21 mouse cellular contexts compared by ENCODE assay signal in genomic region chr7:37774463-37774970, GRCm38 (mm10). TPM values are rescaled to one million over a fixed set of nuclear protein-coding genes. Genes with fewer than 3 reads are reported as not detected.
DNase-seq lines count a peak whose midpoint lies in the region; ATAC-seq and TF ChIP-seq lines count a peak whose summit lies in the region.
"Had no signal": no experiment of that assay in that cellular context is flagged by ENCODE, and none has a peak within 500 bp of the region (broad histone marks: within the 10 kb centered on the region; RNA-seq: fewer than 3 reads in every experiment).

No protein-coding gene starts in this region.

- no peak for TF ChIP-seq CTCF in cerebellum, adult 2 months (IDR thresholded peaks at IDR 0.05; ENCODE audit: borderline replicate concordance, insufficient read depth, low read depth, low read length)
- TF ChIP-seq CTCF in liver, postnatal 0 days (IDR thresholded peaks at IDR 0.05; ENCODE audit: low read depth), result no peak

- 0 out of 2 replicates have a peak, but pooled peaks cover 3% of the 10 kb centered on the region for H3K4me1 ChIP-seq in cerebellum, adult 2 months (ENCODE audit: control insufficient read depth, insufficient read depth, low read length)
- peaks cover 9% of the 10 kb centered on the region for H3K4me1 ChIP-seq in midbrain, embryonic 11.5 days (ENCODE audit: control insufficient read depth, insufficient read depth, low read length)
- H3K4me1 ChIP-seq in midbrain, embryonic 16.5 days (ENCODE audit: control insufficient read depth, insufficient read depth, low read length), result peaks cover 14% of the 10 kb centered on the region
- H3K4me1 ChIP-seq in liver, postnatal 0 days (ENCODE audit: insufficient read depth), result peaks cover 2% of the 10 kb centered on the region; the same call in 1 of the 2 replicates

- no peaks in the 10 kb centered on the region for H3K36me3 ChIP-seq in midbrain, embryonic 11.5 days (ENCODE audit: control insufficient read depth, insufficient read depth, low read length)
- no peaks in the 10 kb centered on the region for H3K36me3 ChIP-seq in midbrain, embryonic 16.5 days (ENCODE audit: control insufficient read depth, insufficient read depth, low read length)
- H3K36me3 ChIP-seq in liver, postnatal 0 days (replicated peaks; ENCODE audit: insufficient read depth, low read length), result no peaks in the 10 kb centered on the region
- H3K36me3 ChIP-seq: embryonic facial prominence, embryonic 13.5 days; forebrain, embryonic 12.5 days; limb, embryonic 12.5 days; neural tube, embryonic 13.5 days had no signal

- TF ChIP-seq POLR2A in cerebellum, adult 2 months (IDR thresholded peaks at IDR 0.05; ENCODE audit: borderline replicate concordance, insufficient read depth, low read length), result no peak

- H3K9ac ChIP-seq in midbrain, embryonic 11.5 days (ENCODE audit: low read length), result no peak overlapping the region
- no peak overlapping the region for H3K9ac ChIP-seq in midbrain, embryonic 16.5 days (ENCODE audit: low read depth, low read length)
- no peak overlapping the region for H3K9ac ChIP-seq in liver, postnatal 0 days (replicated peaks)
- H3K9ac ChIP-seq: embryonic facial prominence, embryonic 13.5 days; forebrain, embryonic 12.5 days; limb, embryonic 12.5 days; liver, embryonic 14.5 days; neural tube, embryonic 13.5 days had no signal

- no peak for TF ChIP-seq EP300 in liver, postnatal 0 days (IDR thresholded peaks at IDR 0.05; ENCODE audit: low read depth)

- 84% methylated on average over 11 of the region's 11 CpGs for WGBS in cerebellum, adult 2 months
- 10% methylated on average over 11 of the region's 11 CpGs for WGBS in midbrain, embryonic 11.5 days
- 18% methylated on average over 11 of the region's 11 CpGs for WGBS in midbrain, embryonic 16.5 days
- WGBS in liver, postnatal 0 days (ENCODE audit: insufficient replicate concordance), result 16% methylated on average over 11 of the region's 11 CpGs

- peak overlapping the region; percentile 21 for H3K4me3 ChIP-seq in cerebellum, adult 2 months (replicated peaks; ENCODE audit: insufficient read depth, low read depth, low read length)
- H3K4me3 ChIP-seq in midbrain, embryonic 11.5 days (ENCODE audit: low read depth, low read length), result no peak overlapping the region
- H3K4me3 ChIP-seq in midbrain, embryonic 16.5 days (ENCODE audit: low read depth, low read length), result no peak overlapping the region
- H3K4me3 ChIP-seq in liver, postnatal 0 days (ENCODE audit: low read depth, low read length), result no peak overlapping the region
- H3K4me3 ChIP-seq: gastrocnemius, adult 2 months; heart, adult 2 months; limb, embryonic 12.5 days had no signal

- DNase-seq in cerebellum, adult 2 months, result peak in 1 of 2 experiments; percentile 38
- DNase-seq in cerebellum, postnatal 4 days (ENCODE audit: low spot score in 2 of 2), result no peak
- peak; percentile 92 for DNase-seq in midbrain, embryonic 11.5 days (ENCODE audit: low spot score, missing footprints)
- peak; percentile 27 for DNase-seq in embryo, embryonic 10.5 days (ENCODE audit: low spot score)
- peak; percentile 47 for DNase-seq in retina, embryonic 14.5 days (ENCODE audit: low spot score)
- no peak for DNase-seq in liver, postnatal 0 days
- no peak for DNase-seq in ovary, postnatal 10 days (ENCODE audit: low spot score)
- DNase-seq: adrenal gland, postnatal 36 days; gastrocnemius, adult 2 months; heart, adult 2 months; lung, postnatal 10 days; right cerebral cortex, adult 18-20 months; thymus, postnatal 14 days had no signal

- ATAC-seq in midbrain, embryonic 11.5 days (ENCODE audit: low FRiP score), result no peak
- no peak for ATAC-seq in midbrain, embryonic 16.5 days
- ATAC-seq in liver, postnatal 0 days, result no peak
- ATAC-seq: activated CD4-positive, CD25-positive, alpha-beta regulatory T cell, adult 4 months had no signal

- no peak overlapping the region for H3K27ac ChIP-seq in cerebellum, adult 2 months (ENCODE audit: insufficient read depth, low read length)
- no peak overlapping the region for H3K27ac ChIP-seq in midbrain, embryonic 11.5 days (ENCODE audit: low read depth, low read length)
- H3K27ac ChIP-seq in midbrain, embryonic 16.5 days (ENCODE audit: low read length), result no peak overlapping the region
- no peak overlapping the region for H3K27ac ChIP-seq in liver, postnatal 0 days (ENCODE audit: low read depth)
- H3K27ac ChIP-seq: embryonic facial prominence, embryonic 13.5 days; forebrain, embryonic 12.5 days; gastrocnemius, adult 2 months; heart, adult 2 months; limb, embryonic 12.5 days; liver, embryonic 14.5 days; neural tube, embryonic 13.5 days; stomach, postnatal 0 days had no signal

- peak overlapping the region; percentile 11; the same call in 1 of the 2 replicates for H3K4me2 ChIP-seq in midbrain, embryonic 11.5 days
- H3K4me2 ChIP-seq in midbrain, embryonic 16.5 days (ENCODE audit: low read length), result no peak overlapping the region; the same call in 1 of the 2 replicates
- no peak overlapping the region for H3K4me2 ChIP-seq in liver, postnatal 0 days (ENCODE audit: low read depth, low read length)

- H3K9me3 ChIP-seq in midbrain, embryonic 11.5 days (ENCODE audit: control insufficient read depth, low read length), result no peaks in the 10 kb centered on the region
- no peaks in the 10 kb centered on the region for H3K9me3 ChIP-seq in midbrain, embryonic 16.5 days (replicated peaks; ENCODE audit: control insufficient read depth, low read length, poor library complexity, severe bottlenecking)
- no peaks in the 10 kb centered on the region for H3K9me3 ChIP-seq in liver, postnatal 0 days (ENCODE audit: low read length)
- H3K9me3 ChIP-seq: embryonic facial prominence, embryonic 13.5 days; forebrain, embryonic 12.5 days; limb, embryonic 12.5 days; neural tube, embryonic 13.5 days had no signal

- H3K27me3 ChIP-seq in cerebellum, adult 2 months (ENCODE audit: control insufficient read depth, insufficient read depth, low read length), result no peaks in the 10 kb centered on the region
- H3K27me3 ChIP-seq in midbrain, embryonic 11.5 days (ENCODE audit: control insufficient read depth, insufficient read depth, low read length), result no peaks in the 10 kb centered on the region
- H3K27me3 ChIP-seq in midbrain, embryonic 16.5 days (ENCODE audit: control insufficient read depth, insufficient read depth, low read depth, low read length), result peaks cover 2% of the 10 kb centered on the region; the same call in 1 of the 2 replicates
- H3K27me3 ChIP-seq in liver, postnatal 0 days (ENCODE audit: insufficient read depth, low read length), result peaks cover 70% of the 10 kb centered on the region

RNA-seq across cellular contexts. Expression of gene Zfp536, which starts 1.1 kb away (rescaled TPM):
- 38.5 and 40.0 TPM in 2 replicates for polyA plus RNA-seq in cerebellum, adult 2 months (2012; rRNA removed)
- polyA plus RNA-seq in midbrain, embryonic 11.5 days (2014; fragmentation: Nextera tagmentation; extraction: Ambion mirVana), result 26.8 and 27.5 TPM in 2 replicates
- 24.4 and 30.5 TPM in 2 replicates for polyA plus RNA-seq in midbrain, embryonic 16.5 days (2015; fragmentation: Nextera tagmentation; extraction: Ambion mirVana)
- not detected in 2 replicates for polyA plus RNA-seq in liver, postnatal 0 days (2015; fragmentation: Nextera tagmentation; extraction: Ambion mirVana)
- polyA plus RNA-seq: liver, embryonic 14.5 days had no signal

Comparison
In these comparisons a context has a peak if more than half of its experiments do, and no peak if none do; other contexts are left out.
1. DNase-seq: peak in midbrain, embryonic 11.5 days (single experiment), embryo, embryonic 10.5 days (single experiment) and retina, embryonic 14.5 days (single experiment); none in cerebellum, postnatal 4 days (0 of 2), liver, postnatal 0 days (single experiment) and ovary, postnatal 10 days (single experiment).
2. RNA of gene Zfp536, which starts 1.1 kb away (polyA plus RNA-seq): 38.5 to 40.0 TPM in cerebellum, adult 2 months, 26.8 to 27.5 TPM in midbrain, embryonic 11.5 days and 24.4 to 30.5 TPM in midbrain, embryonic 16.5 days; not detected in liver, postnatal 0 days; every median in the first group is over 10 times any median in the second.